In genomic region chr9:78168864-78169263, GRCm38 (mm10) we compare ENCODE assay signal across 11 mouse cellular contexts. TPM values are rescaled to one million over a fixed set of nuclear protein-coding genes. Genes with fewer than 3 reads are reported as not detected.
DNase-seq lines count a peak whose midpoint lies in the region; ATAC-seq and TF ChIP-seq lines count a peak whose summit lies in the region.
"Had no signal": no experiment of that assay in that cellular context is flagged by ENCODE, and none has a peak within 500 bp of the region (broad histone marks: within the 10 kb centered on the region; RNA-seq: fewer than 3 reads in every experiment).

No protein-coding gene starts in this region.

- no peak overlapping the region for H3K4me3 ChIP-seq in stomach, postnatal 0 days (ENCODE audit: low read depth, low read length)
- H3K4me3 ChIP-seq: liver, embryonic 13.5 days had no signal

- TF ChIP-seq CTCF in stomach, postnatal 0 days (IDR thresholded peaks at IDR 0.05; ENCODE audit: low read depth) = peak; percentile 51

- no peak overlapping the region for H3K27ac ChIP-seq in stomach, postnatal 0 days (replicated peaks)
- H3K27ac ChIP-seq: liver, embryonic 13.5 days had no signal

- peaks cover 9% of the 10 kb centered on the region for H3K36me3 ChIP-seq in stomach, postnatal 0 days (ENCODE audit: control insufficient read depth, insufficient read depth, low read length)

- no peak for TF ChIP-seq EP300 in stomach, postnatal 0 days (optimal IDR thresholded peaks at IDR 0.05)

- no peaks in the 10 kb centered on the region for H3K9me3 ChIP-seq in stomach, postnatal 0 days (ENCODE audit: control insufficient read depth, low read length)
- H3K9me3 ChIP-seq: liver, embryonic 13.5 days had no signal

- no peaks in the 10 kb centered on the region for H3K4me1 ChIP-seq in stomach, postnatal 0 days (replicated peaks; ENCODE audit: control insufficient read depth, insufficient read depth)

- H3K27me3 ChIP-seq in stomach, postnatal 0 days (ENCODE audit: control insufficient read depth, insufficient read depth, low read length) = no peaks in the 10 kb centered on the region
- H3K27me3 ChIP-seq: liver, embryonic 13.5 days had no signal

- no peak overlapping the region for H3K4me2 ChIP-seq in stomach, postnatal 0 days (replicated peaks; ENCODE audit: low read depth)
- H3K4me2 ChIP-seq: liver, embryonic 13.5 days had no signal

- peak; percentile 24 for DNase-seq in heart, postnatal 4 days
- no peak for DNase-seq in heart, postnatal 10 days
- DNase-seq in lung, postnatal 10 days = peak; percentile 16
- no peak for DNase-seq in lung, postnatal 25 days (ENCODE audit: low spot score)
- peak; percentile 71 for DNase-seq in ZHBTc4 (ENCODE audit: low read depth, low spot score)
- no peak for DNase-seq in stomach, postnatal 0 days (ENCODE audit: low spot score)
- no peak for DNase-seq in thymus, postnatal 36 days
- DNase-seq: embryo, embryonic 11 days; heart, postnatal 14 days; liver, embryonic 13.5 days; right cerebral cortex, postnatal 4 days had no signal

- no peak overlapping the region for H3K9ac ChIP-seq in stomach, postnatal 0 days (ENCODE audit: low read length)
- H3K9ac ChIP-seq: liver, embryonic 13.5 days had no signal

- no peak for ATAC-seq in stomach, postnatal 0 days (ENCODE audit: low FRiP score, low TSS enrichment)

- intact Hi-C loops in heart, postnatal 10 days (cut with DNase I) = no loop called here

- WGBS in stomach, postnatal 0 days = 96% methylated on average over 6 of the region's 6 CpGs

RNA-seq across cellular contexts. Expression of gene Gsta4, which starts 13.7 kb away (rescaled TPM):
- total RNA-seq in heart, postnatal 4 days (2021) = 10 to 100 TPM; 66.4 to 68.2 TPM
- 10 to 100 TPM; 57.3 to 60.8 TPM for total RNA-seq in heart, postnatal 10 days (2021)
- polyA plus RNA-seq in stomach, postnatal 0 days (2015; fragmentation: Nextera tagmentation; extraction: Ambion mirVana) = 1,515 and 1,656 TPM in 2 replicates

RNA-seq across cellular contexts. Expression of gene Ick, which starts 59.9 kb away (rescaled TPM):
- 10 to 100 TPM; 23.9 to 24.0 TPM for total RNA-seq in heart, postnatal 4 days (2021)
- total RNA-seq in heart, postnatal 10 days (2021) = 10 to 100 TPM; 21.5 to 23.0 TPM
- polyA plus RNA-seq in stomach, postnatal 0 days (2015; fragmentation: Nextera tagmentation; extraction: Ambion mirVana) = 28.5 and 31.3 TPM in 2 replicates

RNA-seq across cellular contexts. Expression of gene Fbxo9, which starts 60.0 kb away (rescaled TPM):
- total RNA-seq in heart, postnatal 4 days (2021) = 10 to 100 TPM; 67.6 to 72.3 TPM
- total RNA-seq in heart, postnatal 10 days (2021) = 10 to 100 TPM; 88.6 to 90.3 TPM
- polyA plus RNA-seq in stomach, postnatal 0 days (2015; fragmentation: Nextera tagmentation; extraction: Ambion mirVana) = 41.0 and 44.5 TPM in 2 replicates

Comparison
In these comparisons a context has a peak if more than half of its experiments do, and no peak if none do; other contexts are left out.
1. DNase-seq: peak in heart, postnatal 4 days (single experiment), lung, postnatal 10 days (single experiment) and ZHBTc4 (single experiment); none in heart, postnatal 10 days (0 of 2), lung, postnatal 25 days (single experiment), stomach, postnatal 0 days (single experiment) and thymus, postnatal 36 days (0 of 2).